Mouse (Mus musculus) liver, embryonic 16.5 days (tissue): Measurements from ENCODE around the gene Gpha2. TPM values are rescaled to one million over a fixed set of nuclear protein-coding genes. Genes with fewer than 3 reads are reported as not detected.

Experiments
- ATAC-seq: fragments of 200-750 bp; cut with Nextera tagmentation; 2 replicates; pipeline ENCODE4 v1.8.0; 2017; ENCODE audit warnings: low read depth, mild to moderate bottlenecking, moderate number of reproducible peaks, moderate library complexity
- H3K27ac ChIP-seq: fragments of 300-500 bp; sonication (generic); 2 replicates; pipeline ENCODE4 v1.5.1; 2014; ENCODE audit warnings: mild to moderate bottlenecking, low read length
- H3K27me3 ChIP-seq: fragments of 300-500 bp; sonication (generic); 2 replicates; pipeline ENCODE4 v1.6.1; 2014; ENCODE audit warnings: low read depth, low read length, mixed read lengths; ENCODE audit not compliant: control insufficient read depth, insufficient read depth
- H3K36me3 ChIP-seq: fragments of 300-500 bp; sonication (generic); 2 replicates; pipeline ENCODE4 v1.6.1; 2014; ENCODE audit warnings: mild to moderate bottlenecking; ENCODE audit not compliant: control insufficient read depth, insufficient read depth
- H3K4me1 ChIP-seq: fragments of 300-500 bp; sonication (generic); 2 replicates; pipeline ENCODE4 v1.6.1; 2014; ENCODE audit warnings: low read depth, low read length, mixed read lengths; ENCODE audit not compliant: control insufficient read depth
- H3K4me2 ChIP-seq: fragments of 300-500 bp; sonication (generic); 2 replicates; pipeline ENCODE4 v1.6.1; 2014; ENCODE audit warnings: low read depth, low read length, mixed read lengths
- H3K4me3 ChIP-seq: fragments of 300-500 bp; sonication (generic); 2 replicates; pipeline ENCODE4 v1.5.1; 2014; ENCODE audit warnings: low read depth, mild to moderate bottlenecking, low read length
- H3K9ac ChIP-seq: fragments of 300-500 bp; sonication (generic); 2 replicates; pipeline ENCODE4 v1.6.1; 2014; ENCODE audit warnings: low read depth, low read length
- H3K9me3 ChIP-seq: fragments of 300-500 bp; sonication (generic); replicated peaks from 2 replicates; pipeline ENCODE4 v1.6.1; 2016; ENCODE audit warnings: low read length; ENCODE audit not compliant: control insufficient read depth
- WGBS: fragments of 180-500 bp; shearing (Covaris S2); extraction: QIAGEN DNeasy Blood & Tissue Kit; methylation state at CpG from one replicate; pipeline ENCODE4 v1.1.7; 2014; ENCODE audit not compliant: insufficient replicate concordance; 5-methylcytosine and 5-hydroxymethylcytosine counted together
- polyA plus RNA-seq: library from polyadenylated mRNA; unstranded; fragments of >200 nt; fragmentation: Nextera tagmentation; extraction: Ambion mirVana; gene quantifications from 2 replicates; pipeline ENCODE4 v1.2.1, GENCODE M21; 2015

The Gpha2 gene
- polyA plus RNA-seq, 1 experiment from 2014 or later: not detected

DNA sequence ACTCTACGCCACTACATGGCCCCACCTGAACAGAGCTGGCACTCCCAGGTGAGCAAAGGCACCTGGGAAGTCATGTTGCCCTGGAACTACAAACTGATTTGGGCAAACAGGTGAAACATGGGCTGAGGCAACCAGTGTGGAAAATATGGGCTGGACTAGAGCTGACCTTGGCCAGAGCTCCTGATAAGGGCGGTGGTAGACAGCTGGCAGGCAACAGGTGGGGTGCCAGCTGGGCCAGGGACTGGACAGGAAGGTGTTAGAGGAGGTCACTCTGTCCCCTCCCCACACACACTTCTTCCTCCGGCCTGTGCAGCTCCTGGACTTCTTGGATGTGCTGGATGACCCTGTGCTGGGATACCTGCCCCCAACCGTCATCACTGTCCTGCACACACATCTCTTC lies 26.8 kb downstream of the Gpha2 start:
- no peak for ATAC-seq
- WGBS: 74% methylated on average over 4 of the region's 4 CpGs
- no peak overlapping the region for H3K4me3 ChIP-seq
- H3K9ac ChIP-seq: no peak overlapping the region
- H3K27me3 ChIP-seq: no peaks in the 10 kb centered on the region
- no peaks in the 10 kb centered on the region for H3K4me1 ChIP-seq
- peaks cover 24% of the 10 kb centered on the region for H3K36me3 ChIP-seq
- no peak overlapping the region for H3K27ac ChIP-seq
- no peak overlapping the region for H3K4me2 ChIP-seq
- H3K9me3 ChIP-seq: no peaks in the 10 kb centered on the region

DNA sequence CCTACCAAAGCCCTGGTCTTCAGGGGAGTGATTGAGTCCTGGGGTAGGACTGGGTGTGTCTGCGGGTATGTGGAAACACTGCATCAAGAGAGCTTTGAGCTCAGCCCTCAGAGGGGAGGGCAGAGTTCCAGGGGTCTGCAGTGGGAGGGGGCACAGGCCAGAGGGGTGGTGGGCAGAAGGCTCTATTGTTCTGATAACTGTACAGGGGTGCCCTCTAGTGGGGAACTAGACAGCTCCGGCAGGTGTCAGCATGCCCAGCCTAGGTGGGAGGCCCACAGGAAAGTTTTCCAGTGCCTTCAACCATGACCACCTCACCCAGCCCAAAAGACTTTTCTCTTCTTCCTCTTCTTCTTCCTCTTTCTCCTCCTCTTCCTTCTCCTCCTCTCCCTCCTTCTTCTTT lies 34.2 kb downstream of the Gpha2 start:
- Histone ChIP-seq H3K4me3 (no peak overlapping the region), H3K36me3 (peaks cover 11% of the 10 kb centered on the region), H3K4me2 (no peak overlapping the region), H3K27ac (no peak overlapping the region), H3K9ac (no peak overlapping the region), H3K4me1 (peaks cover 11% of the 10 kb centered on the region), H3K9me3 (no peaks in the 10 kb centered on the region), H3K27me3 (no peaks in the 10 kb centered on the region)
- WGBS: 60% methylated on average over 2 of the region's 2 CpGs
- ATAC-seq: no peak

DNA sequence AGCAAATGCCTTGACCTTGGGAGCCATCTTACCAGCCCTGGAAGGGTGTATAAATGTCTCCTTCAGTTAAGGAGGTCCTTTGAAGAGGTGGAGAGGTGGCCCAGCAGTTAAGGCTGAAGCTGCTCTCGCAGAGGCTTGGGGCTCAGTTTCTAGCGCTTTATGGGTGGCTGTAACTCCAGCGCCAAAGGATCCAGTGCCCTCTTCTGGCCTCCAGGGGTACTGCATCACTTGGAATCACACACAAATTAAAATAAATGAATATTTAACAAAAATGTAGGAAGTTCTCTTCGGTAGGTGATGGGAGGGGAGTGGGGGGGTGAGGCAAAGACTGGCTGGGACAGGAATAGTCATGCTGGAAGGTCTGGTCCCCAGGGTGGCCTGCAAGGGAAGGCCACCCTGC lies 34.8 kb downstream of the Gpha2 start:
- no peak for ATAC-seq
- H3K27me3 ChIP-seq: no peaks in the 10 kb centered on the region
- WGBS: 80% methylated on average over 4 of the region's 4 CpGs
- no peak overlapping the region for H3K4me3 ChIP-seq
- no peak overlapping the region for H3K27ac ChIP-seq
- peaks cover 11% of the 10 kb centered on the region for H3K4me1 ChIP-seq
- H3K36me3 ChIP-seq: peaks cover 11% of the 10 kb centered on the region
- no peaks in the 10 kb centered on the region for H3K9me3 ChIP-seq
- H3K9ac ChIP-seq: no peak overlapping the region
- H3K4me2 ChIP-seq: no peak overlapping the region

DNA sequence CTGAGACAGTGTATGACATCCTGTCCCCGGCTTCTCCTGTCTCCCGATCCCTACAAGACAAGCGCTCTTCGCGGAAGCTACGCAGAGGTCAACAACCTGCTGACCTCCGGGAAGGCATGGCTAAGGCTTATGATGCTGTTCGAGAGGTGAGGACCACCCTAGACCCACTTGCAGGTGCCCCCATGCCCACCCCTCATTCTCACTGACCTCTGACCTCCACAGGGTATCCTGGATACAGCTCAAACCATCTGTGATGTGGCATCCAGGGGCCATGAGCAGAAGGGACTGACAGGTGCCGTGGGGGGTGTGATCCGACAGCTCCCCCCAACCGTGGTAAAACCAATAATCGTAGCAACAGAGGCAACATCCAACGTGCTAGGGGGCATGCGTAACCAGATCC lies 35.2 kb downstream of the Gpha2 start:
- no peaks in the 10 kb centered on the region for H3K27me3 ChIP-seq
- ATAC-seq: no peak
- H3K9me3 ChIP-seq: no peaks in the 10 kb centered on the region
- H3K4me1 ChIP-seq: peaks cover 11% of the 10 kb centered on the region
- no peak overlapping the region for H3K9ac ChIP-seq
- H3K4me2 ChIP-seq: no peak overlapping the region
- H3K4me3 ChIP-seq: no peak overlapping the region
- no peak overlapping the region for H3K27ac ChIP-seq
- peaks cover 11% of the 10 kb centered on the region for H3K36me3 ChIP-seq
- WGBS: 84% methylated on average over 14 of the region's 14 CpGs

DNA sequence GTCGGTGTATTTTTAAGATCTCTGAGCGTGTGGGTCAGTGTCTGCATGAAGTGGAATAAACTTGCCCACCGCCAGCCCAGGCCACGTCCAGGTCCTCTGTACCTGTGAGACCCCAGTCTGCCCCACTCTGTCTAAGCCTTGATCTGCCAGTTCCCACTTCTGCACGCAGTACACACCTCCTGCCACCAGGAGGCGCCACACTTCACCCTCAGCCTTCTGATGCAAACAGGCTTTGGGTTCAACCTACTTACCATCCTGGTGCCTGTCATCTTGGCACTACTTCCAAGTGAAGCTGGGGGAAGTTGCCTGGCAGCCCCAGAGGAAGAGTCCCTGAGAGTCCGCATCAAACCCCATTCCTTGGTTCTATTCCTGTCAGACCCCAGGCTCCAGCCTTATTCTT lies 36.0 kb downstream of the Gpha2 start:
- Histone ChIP-seq H3K4me1 (peaks cover 14% of the 10 kb centered on the region), H3K27me3 (no peaks in the 10 kb centered on the region), H3K9me3 (no peaks in the 10 kb centered on the region), H3K36me3 (peaks cover 11% of the 10 kb centered on the region), H3K4me2 (no peak overlapping the region), H3K9ac (no peak overlapping the region), H3K4me3 (no peak overlapping the region), H3K27ac (no peak overlapping the region)
- ATAC-seq: no peak
- 39% methylated on average over 7 of the region's 7 CpGs for WGBS

DNA sequence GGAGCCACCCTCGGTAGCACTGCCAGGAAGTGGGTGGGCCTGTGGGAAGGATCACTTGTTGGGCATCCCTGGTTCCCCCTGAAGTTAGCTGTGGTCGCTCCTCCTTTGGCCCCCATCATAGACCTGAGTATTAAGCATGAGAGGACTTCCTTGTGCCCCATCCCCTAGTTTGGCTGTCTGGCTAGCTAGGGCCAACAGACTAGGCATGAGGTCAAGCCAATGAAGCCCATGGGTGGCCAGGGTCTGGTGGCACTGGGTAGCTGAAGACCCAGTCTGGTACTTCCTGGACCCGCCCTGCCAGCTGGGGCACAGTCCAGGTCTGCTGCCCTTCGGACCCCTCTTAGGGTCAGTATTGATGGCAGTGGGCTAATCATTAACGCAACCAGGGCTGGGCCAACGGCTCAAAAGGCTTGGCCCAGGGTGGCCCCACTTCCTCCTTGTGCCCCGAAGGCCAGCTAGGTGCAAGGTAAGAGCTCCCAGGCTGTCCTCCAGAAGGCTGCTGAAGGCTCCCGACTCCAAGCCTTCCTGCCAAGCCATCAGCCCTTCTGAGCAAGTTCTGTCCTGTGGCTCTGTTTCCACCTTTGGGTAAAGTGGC lies 36.8 kb downstream of the Gpha2 start:
- Histone ChIP-seq H3K4me2 (peak overlapping the region; percentile 12; the same call in 1 of the 2 replicates), H3K27me3 (no peaks in the 10 kb centered on the region), H3K36me3 (peaks cover 11% of the 10 kb centered on the region), H3K4me1 (peaks cover 14% of the 10 kb centered on the region), H3K4me3 (peak overlapping the region; percentile 44), H3K27ac (peak overlapping the region; percentile 43), H3K9me3 (no peaks in the 10 kb centered on the region), H3K9ac (peak overlapping the region; percentile 28)
- ATAC-seq: peak; percentile 88
- WGBS: 63% methylated on average over 8 of the region's 8 CpGs

DNA sequence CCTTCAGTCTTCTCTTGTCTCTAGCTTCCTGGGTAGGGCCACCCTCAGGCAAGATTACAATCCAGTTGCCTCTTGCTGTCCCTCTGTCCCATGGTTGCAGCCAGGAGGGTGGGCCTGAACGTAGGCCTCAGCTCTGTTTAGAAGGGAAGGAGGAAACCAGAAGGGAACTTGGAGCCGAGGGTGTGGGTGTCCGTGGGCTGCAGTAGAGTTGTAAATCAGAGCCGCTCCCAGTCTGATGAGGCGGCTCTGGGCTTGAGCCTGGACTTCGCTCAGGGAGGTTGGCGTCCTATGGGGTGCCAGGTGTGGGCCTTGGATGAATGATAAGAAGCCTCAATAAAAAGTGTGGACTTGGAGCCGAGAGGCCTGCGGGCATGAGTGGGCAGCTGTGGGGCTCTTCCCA lies 38.0 kb downstream of the Gpha2 start:
- peaks cover 11% of the 10 kb centered on the region for H3K36me3 ChIP-seq
- H3K4me3 ChIP-seq: peak overlapping the region; percentile 44
- no peaks in the 10 kb centered on the region for H3K27me3 ChIP-seq
- peaks cover 23% of the 10 kb centered on the region for H3K4me1 ChIP-seq
- peak overlapping the region; percentile 0; the same call in 1 of the 2 replicates for H3K9ac ChIP-seq
- H3K9me3 ChIP-seq: no peaks in the 10 kb centered on the region
- ATAC-seq: no peak
- peak overlapping the region; percentile 32; the same call in 1 of the 2 replicates for H3K27ac ChIP-seq
- peak overlapping the region; percentile 55 for H3K4me2 ChIP-seq
- WGBS: 42% methylated on average over 9 of the region's 9 CpGs

DNA sequence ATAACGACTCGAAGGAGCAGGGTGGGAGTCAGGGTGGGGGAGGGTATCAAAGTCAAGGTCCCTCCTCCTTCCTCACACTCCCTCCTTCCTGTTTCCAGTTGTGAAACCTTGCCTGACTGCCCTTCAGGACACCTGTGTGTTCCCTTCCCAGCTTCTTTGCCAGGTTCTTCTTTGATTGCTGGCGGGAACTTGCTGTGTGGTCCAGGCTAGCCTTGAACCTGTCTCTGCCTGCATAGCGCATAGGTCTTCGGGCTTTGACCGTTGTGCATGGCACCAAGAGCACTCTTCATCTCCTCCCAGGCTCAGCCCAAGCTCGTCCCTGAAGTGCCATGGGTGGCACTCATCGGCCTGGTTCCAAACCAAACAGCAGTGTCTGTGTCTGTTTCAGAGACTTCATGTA lies 38.8 kb downstream of the Gpha2 start:
- peak overlapping the region; percentile 55 for H3K4me2 ChIP-seq
- no peak overlapping the region for H3K9ac ChIP-seq
- no peak overlapping the region for H3K27ac ChIP-seq
- H3K9me3 ChIP-seq: no peaks in the 10 kb centered on the region
- H3K36me3 ChIP-seq: peaks cover 11% of the 10 kb centered on the region
- no peaks in the 10 kb centered on the region for H3K27me3 ChIP-seq
- peaks cover 27% of the 10 kb centered on the region for H3K4me1 ChIP-seq
- peak overlapping the region; percentile 44 for H3K4me3 ChIP-seq
- WGBS: 75% methylated on average over 8 of the region's 8 CpGs
- ATAC-seq: no peak

DNA sequence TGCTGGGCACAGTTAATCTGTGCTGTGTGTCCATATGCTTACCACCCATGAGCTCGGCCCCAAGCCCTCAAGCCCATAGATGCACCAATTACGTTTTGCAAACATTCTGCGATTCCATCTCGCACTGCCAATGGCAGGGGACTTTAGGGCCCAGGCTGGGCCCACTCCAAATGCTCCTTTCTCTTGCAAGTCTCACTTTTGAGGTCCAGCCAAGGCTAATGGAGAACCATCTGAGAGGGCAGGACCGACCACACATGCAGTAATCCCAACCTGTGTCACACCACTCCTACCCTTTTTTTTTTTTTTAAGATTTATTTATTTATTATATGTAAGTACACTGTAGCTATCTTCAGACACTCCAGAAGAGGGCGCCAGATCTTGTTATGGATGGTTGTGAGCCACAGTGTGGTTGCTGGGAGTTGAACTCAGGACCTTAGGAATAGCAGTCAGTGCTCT lies 39.6 kb downstream of the Gpha2 start:
- Histone ChIP-seq H3K4me3 (no peak overlapping the region), H3K9me3 (no peaks in the 10 kb centered on the region), H3K4me1 (peaks cover 33% of the 10 kb centered on the region), H3K9ac (no peak overlapping the region), H3K36me3 (peaks cover 10% of the 10 kb centered on the region), H3K4me2 (no peak overlapping the region; the same call in 1 of the 2 replicates), H3K27ac (no peak overlapping the region), H3K27me3 (no peaks in the 10 kb centered on the region)
- WGBS: 53% methylated on average over 6 of the region's 6 CpGs
- ATAC-seq: no peak
